Mouse (Mus musculus) gastrocnemius, adult 8-10 months (tissue): ENCODE results near the gene Zp2. TPM values are rescaled to one million over a fixed set of nuclear protein-coding genes. Genes with fewer than 3 reads are reported as not detected.

Experiments used
- DNase-seq, 2 experiments: peaks; one replicate each; pipeline ENCODE4 v3.0.0; 2022; ENCODE audit warnings: low spot score in 2 of 2
- total RNA-seq, 4 experiments: library from RNA; stranded (reverse); gene quantifications; 2 replicates each; pipeline ENCODE4 v1.2.4; 2022

The Zp2 gene
- under 1 TPM in 3 of 4 experiments, not detected in 1; 0.20 to 0.31 (median 0.29) TPM for total RNA-seq

- DNase-seq = no peak
These were observed at the start of gene Zp2 for GRCm38 (mm10) chr7:120145191-120145590. Zp2 (minus strand) TSS chr7:120145291.

- no peak for DNase-seq
These were observed 47.7 kb upstream of the Zp2 start for GRCm38 (mm10) chr7:120192816-120193215.

- no peak for DNase-seq
These were observed 47.1 kb upstream of the Zp2 start for GRCm38 (mm10) chr7:120192207-120192606.

- no peak for DNase-seq
These were observed 45.1 kb upstream of the Zp2 start for GRCm38 (mm10) chr7:120190150-120190665.

- DNase-seq = no peak
These were observed 44.5 kb upstream of the Zp2 start for GRCm38 (mm10) chr7:120189369-120190149.

GRCm38 (mm10) chr7:120188946-120189345 lies 43.9 kb upstream of the Zp2 start:
- no peak for DNase-seq

- no peak for DNase-seq
These were observed 37.8 kb upstream of the Zp2 start for GRCm38 (mm10) chr7:120182891-120183290.

- no peak for DNase-seq
These were observed 36.5 kb upstream of the Zp2 start for GRCm38 (mm10) chr7:120181401-120182230.

- no peak for DNase-seq
These were observed 35.5 kb upstream of the Zp2 start for GRCm38 (mm10) chr7:120180547-120180946.

- no peak for DNase-seq
These were observed 33.8 kb upstream of the Zp2 start for GRCm38 (mm10) chr7:120178935-120179334.

- DNase-seq = no peak
These were observed 32.5 kb upstream of the Zp2 start for GRCm38 (mm10) chr7:120177611-120178010.

GRCm38 (mm10) chr7:120174723-120175504 lies 29.8 kb upstream of the Zp2 start:
- no peak for DNase-seq

- no peak for DNase-seq
These were observed 28.6 kb upstream of the Zp2 start, which contains the start of gene Anks4b for GRCm38 (mm10) chr7:120173603-120174244. Anks4b (plus strand) TSS chr7:120173858.

- no peak for DNase-seq
These were observed 27.2 kb upstream of the Zp2 start for GRCm38 (mm10) chr7:120172188-120172700.

- DNase-seq = no peak
These were observed 18.6 kb upstream of the Zp2 start for GRCm38 (mm10) chr7:120163581-120164251.

GRCm38 (mm10) chr7:120158121-120158613 lies 13.1 kb upstream of the Zp2 start:
- DNase-seq = no peak

- DNase-seq = no peak
These were observed 12.5 kb upstream of the Zp2 start for GRCm38 (mm10) chr7:120157575-120158061.

GRCm38 (mm10) chr7:120156841-120157409 lies 11.8 kb upstream of the Zp2 start:
- no peak for DNase-seq

GRCm38 (mm10) chr7:120150898-120151297 lies 5.8 kb upstream of the Zp2 start:
- DNase-seq = no peak
